In the genomic region with DNA sequence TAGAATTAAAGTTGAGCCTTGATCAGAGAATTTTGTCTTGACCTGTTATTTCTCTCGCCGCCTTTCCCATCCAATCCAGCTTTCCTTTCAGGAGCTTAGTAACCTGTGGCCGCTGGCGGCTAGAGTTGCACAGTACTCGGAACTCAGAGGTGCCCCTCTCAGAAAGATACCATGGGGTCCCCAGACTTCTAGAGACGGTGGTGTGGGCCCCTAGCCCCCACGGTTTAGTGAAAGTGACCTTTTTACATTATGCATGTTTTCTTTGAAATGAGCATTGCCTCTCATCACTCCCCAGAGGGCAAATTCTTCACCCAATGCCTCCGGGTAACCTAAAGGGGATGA, we compare ENCODE assay signal across 10 mouse cellular contexts. TPM values are rescaled to one million over a fixed set of nuclear protein-coding genes. Genes with fewer than 3 reads are reported as not detected.
DNase-seq lines count a peak whose midpoint lies in the region; ATAC-seq lines count a peak whose summit lies in the region.
"Had no signal": no experiment of that assay in that cellular context is flagged by ENCODE, and none has a peak within 500 bp of the region (broad histone marks: within the 10 kb centered on the region; RNA-seq: fewer than 3 reads in every experiment).

No protein-coding gene starts in this region.

- intact Hi-C loops in gastrocnemius, postnatal 14 days (cut with DNase I; ENCODE audit: low total_unique reads): no loop called here

- H3K4me2 ChIP-seq in hindbrain, embryonic 15.5 days: peak overlapping the region; percentile 68
- H3K4me2 ChIP-seq in midbrain, embryonic 13.5 days (replicated peaks): peak overlapping the region; percentile 54

- peaks cover 8% of the 10 kb centered on the region for H3K4me1 ChIP-seq in hindbrain, embryonic 15.5 days (replicated peaks)
- H3K4me1 ChIP-seq in midbrain, embryonic 13.5 days (replicated peaks): peaks cover 5% of the 10 kb centered on the region

- 14% methylated on average over 8 of the region's 8 CpGs for WGBS in hindbrain, embryonic 15.5 days
- WGBS in midbrain, embryonic 13.5 days: 18% methylated on average over 8 of the region's 8 CpGs

- ATAC-seq in hindbrain, embryonic 15.5 days (ENCODE audit: low FRiP score, low read depth): peak; percentile 78
- peak; percentile 74 for ATAC-seq in midbrain, embryonic 13.5 days

- H3K27ac ChIP-seq in hindbrain, embryonic 15.5 days (replicated peaks): peak overlapping the region; percentile 42; the same call in 1 of the 2 replicates
- H3K27ac ChIP-seq in midbrain, embryonic 13.5 days: peak overlapping the region; percentile 30; the same call in 1 of the 2 replicates

- DNase-seq in kidney, adult 18-20 months: peak; percentile 8
- DNase-seq in kidney, adult 11 months: no peak
- peak; percentile 20 for DNase-seq in cerebellum, adult 9-10 months
- DNase-seq in gastrocnemius, postnatal 10 days: no peak
- DNase-seq in thymus, postnatal 0 days (ENCODE audit: low spot score): no peak
- no peak for DNase-seq in gastrocnemius, postnatal 14 days

- H3K9ac ChIP-seq in hindbrain, embryonic 15.5 days: peak overlapping the region; percentile 50
- H3K9ac ChIP-seq in midbrain, embryonic 13.5 days (replicated peaks): peak overlapping the region; percentile 54

- no peaks in the 10 kb centered on the region for H3K27me3 ChIP-seq in hindbrain, embryonic 15.5 days
- no peaks in the 10 kb centered on the region for H3K27me3 ChIP-seq in midbrain, embryonic 13.5 days

- peak overlapping the region; percentile 45 for H3K4me3 ChIP-seq in hindbrain, embryonic 15.5 days
- H3K4me3 ChIP-seq in midbrain, embryonic 13.5 days (replicated peaks): peak overlapping the region; percentile 41
- H3K4me3 ChIP-seq: myocyte had no signal

- H3K36me3 ChIP-seq in hindbrain, embryonic 15.5 days: no peaks in the 10 kb centered on the region
- no peaks in the 10 kb centered on the region for H3K36me3 ChIP-seq in midbrain, embryonic 13.5 days

- no peaks in the 10 kb centered on the region for H3K9me3 ChIP-seq in hindbrain, embryonic 15.5 days
- no peaks in the 10 kb centered on the region for H3K9me3 ChIP-seq in midbrain, embryonic 13.5 days

RNA-seq across cellular contexts. Expression of a gene that starts 13.9 kb away (rescaled TPM):
- polyA plus RNA-seq in hindbrain, embryonic 15.5 days (2015; fragmentation: Nextera tagmentation; extraction: Ambion mirVana): 5.8 and 6.3 TPM in 2 replicates
- polyA plus RNA-seq in midbrain, embryonic 13.5 days (2015; fragmentation: Nextera tagmentation; extraction: Ambion mirVana): 5.4 and 6.9 TPM in 2 replicates
- total RNA-seq in gastrocnemius, postnatal 10 days (2021): not detected
- 1.6 TPM in 2 replicates for polyA plus RNA-seq in thymus, postnatal 0 days (2015; fragmentation: Nextera tagmentation; extraction: Ambion mirVana)
- under 1 TPM in 1 of 2 experiments, not detected in 1; 0.43 TPM for total RNA-seq in gastrocnemius, postnatal 14 days (2021)
- total RNA-seq: MEL had no signal
- polyA plus RNA-seq: myocyte had no signal

RNA-seq across cellular contexts. Expression of a gene that starts 18.3 kb away (rescaled TPM):
- polyA plus RNA-seq in hindbrain, embryonic 15.5 days (2015; fragmentation: Nextera tagmentation; extraction: Ambion mirVana): not detected in 2 replicates
- polyA plus RNA-seq in midbrain, embryonic 13.5 days (2015; fragmentation: Nextera tagmentation; extraction: Ambion mirVana): not detected in 2 replicates
- total RNA-seq in gastrocnemius, postnatal 10 days (2021): not detected
- not detected in 2 replicates for polyA plus RNA-seq in thymus, postnatal 0 days (2015; fragmentation: Nextera tagmentation; extraction: Ambion mirVana)
- total RNA-seq in gastrocnemius, postnatal 14 days (2021): not detected
- total RNA-seq: MEL had no signal
- polyA plus RNA-seq: myocyte had no signal

RNA-seq across cellular contexts. Expression of a gene that starts 31.3 kb away (rescaled TPM):
- polyA plus RNA-seq in hindbrain, embryonic 15.5 days (2015; fragmentation: Nextera tagmentation; extraction: Ambion mirVana): 11.5 and 13.0 TPM in 2 replicates
- 12.0 and 12.7 TPM in 2 replicates for polyA plus RNA-seq in midbrain, embryonic 13.5 days (2015; fragmentation: Nextera tagmentation; extraction: Ambion mirVana)
- 1 to 10 TPM; 1.3 to 2.5 TPM for total RNA-seq in gastrocnemius, postnatal 10 days (2021)
- 6.8 and 7.9 TPM in 2 replicates for polyA plus RNA-seq in thymus, postnatal 0 days (2015; fragmentation: Nextera tagmentation; extraction: Ambion mirVana)
- total RNA-seq in gastrocnemius, postnatal 14 days (2021): 1 to 10 TPM in 1 of 2 experiments, under 1 TPM in 1; 0.93 to 1.9 TPM

Comparison
In these comparisons a context has a peak if more than half of its experiments do, and no peak if none do; other contexts are left out.
1. DNase-seq: peak in kidney, adult 18-20 months (single experiment) and cerebellum, adult 9-10 months (single experiment); none in kidney, adult 11 months (single experiment), gastrocnemius, postnatal 10 days (single experiment), thymus, postnatal 0 days (single experiment) and gastrocnemius, postnatal 14 days (single experiment).